Mouse (Mus musculus) ES-E14 (cell line): Measurements from ENCODE around the gene Rpl13a.

Source experiments
- CHD2 ChIP-seq: IDR thresholded peaks from 2 replicates; pipeline ENCODE4 v1.6.1; 2014; ENCODE audit warnings: mild to moderate bottlenecking, low read depth, low read length, inconsistent platforms
- HCFC1 ChIP-seq: IDR thresholded peaks from 2 replicates; pipeline ENCODE4 v1.6.1; 2012; ENCODE audit warnings: low read length, inconsistent platforms, borderline replicate concordance; ENCODE audit not compliant: insufficient read depth
- MAFK ChIP-seq: IDR thresholded peaks from 2 replicates; pipeline ENCODE4 v1.6.1; 2014; ENCODE audit warnings: mild to moderate bottlenecking, low read depth, low read length, inconsistent platforms; ENCODE audit not compliant: insufficient read depth
- ZC3H11A ChIP-seq: IDR thresholded peaks from 2 replicates; pipeline ENCODE4 v1.6.1; 2012; ENCODE audit warnings: low read depth, mild to moderate bottlenecking, inconsistent platforms, low read length, borderline replicate concordance
- ZNF384 ChIP-seq: IDR thresholded peaks from 2 replicates; pipeline ENCODE4 v1.6.1; 2012; ENCODE audit warnings: low read depth, low read length, inconsistent platforms

- no peak for TF ChIP-seq HCFC1
- TF ChIP-seq ZC3H11A, result no peak
- TF ChIP-seq MAFK, result no peak
- TF ChIP-seq CHD2, result no peak
- no peak for TF ChIP-seq ZNF384
Observed at GRCm38 (mm10) chr7:45077322-45077721, 51.2 kb downstream of the Rpl13a start.
